18 mouse cellular contexts compared by ENCODE assay signal in the genomic region with DNA sequence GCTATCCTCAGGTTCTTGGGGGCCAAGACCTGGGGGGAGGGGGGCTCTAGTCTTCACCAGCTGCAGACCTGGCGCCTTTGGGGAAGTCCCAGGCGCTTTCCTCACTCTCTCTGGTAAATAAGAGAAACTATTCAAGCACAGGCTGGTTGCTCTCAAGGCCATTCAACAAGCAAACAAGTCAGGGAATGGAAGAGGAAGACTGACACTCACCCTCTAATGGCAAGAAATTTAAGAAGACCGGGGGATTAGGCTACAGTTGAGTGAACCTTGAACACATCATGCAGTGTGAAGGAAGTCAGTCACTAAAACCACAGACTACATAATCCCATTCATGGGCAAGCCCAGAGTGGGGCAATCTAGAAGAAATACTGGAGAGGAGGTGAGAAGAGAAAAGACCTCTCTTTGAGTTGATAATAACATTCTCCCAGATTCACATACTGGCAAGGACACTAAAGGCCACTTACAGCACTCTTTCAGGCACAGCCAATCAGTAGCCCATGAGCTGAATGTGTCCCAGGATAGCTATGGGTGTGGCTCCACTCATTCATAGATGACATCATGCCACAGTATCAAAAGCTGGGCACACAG. TPM values are rescaled to one million over a fixed set of nuclear protein-coding genes. Genes with fewer than 3 reads are reported as not detected.
DNase-seq lines count a peak whose midpoint lies in the region; ATAC-seq and TF ChIP-seq lines count a peak whose summit lies in the region.
"Had no signal": no experiment of that assay in that cellular context is flagged by ENCODE, and none has a peak within 500 bp of the region (broad histone marks: within the 10 kb centered on the region; RNA-seq: fewer than 3 reads in every experiment).

No protein-coding gene starts in this region.

- H3K4me3 ChIP-seq in CH12.LX (replicated peaks in 1 of 3; ENCODE audit: low read depth in 2 of 3, low read length in 2 of 3, poor library complexity in 1 of 3): peak overlapping the region; percentile 74 to 97 (median 80)
- peak overlapping the region; percentile 20; the same call in 1 of the 2 replicates for H3K4me3 ChIP-seq in liver, embryonic 16.5 days (ENCODE audit: low read depth, low read length)
- no peak overlapping the region for H3K4me3 ChIP-seq in heart, embryonic 12.5 days
- no peak overlapping the region for H3K4me3 ChIP-seq in hindbrain, embryonic 13.5 days
- H3K4me3 ChIP-seq: erythroblast, embryonic 14.5 days; forebrain, embryonic 15.5 days; heart, embryonic 13.5 days; kidney, embryonic 15.5 days; left cerebral cortex, adult 2 months; neural tube, embryonic 12.5 days had no signal

- TF ChIP-seq RAD21 in CH12.LX (IDR thresholded peaks at IDR 0.05; ENCODE audit: low read depth, low read length): no peak; the same call in none of the 2 replicates

- no peaks in the 10 kb centered on the region for H3K27me3 ChIP-seq in CH12.LX (replicated peaks)
- no peaks in the 10 kb centered on the region; the same call in 1 of the 2 replicates for H3K27me3 ChIP-seq in liver, embryonic 16.5 days (ENCODE audit: control insufficient read depth, insufficient read depth, low read depth, low read length)
- H3K27me3 ChIP-seq in heart, embryonic 12.5 days (replicated peaks): peaks cover 11% of the 10 kb centered on the region; the same call in 1 of the 2 replicates
- peaks cover 40% of the 10 kb centered on the region for H3K27me3 ChIP-seq in hindbrain, embryonic 13.5 days

- peak overlapping the region; percentile 75 for H3K9ac ChIP-seq in CH12.LX (ENCODE audit: insufficient read depth, low read depth)
- H3K9ac ChIP-seq in liver, embryonic 16.5 days (ENCODE audit: low read depth, low read length): no peak overlapping the region
- H3K9ac ChIP-seq in heart, embryonic 12.5 days: no peak overlapping the region
- H3K9ac ChIP-seq in hindbrain, embryonic 13.5 days: no peak overlapping the region
- H3K9ac ChIP-seq: forebrain, embryonic 15.5 days; heart, embryonic 13.5 days; kidney, embryonic 15.5 days; lung, embryonic 14.5 days; neural tube, embryonic 12.5 days had no signal

- peak; percentile 76 for DNase-seq in A20 (ENCODE audit: low read depth, low spot score)
- DNase-seq in CH12.LX (ENCODE audit: extremely low read depth): peak; percentile 82
- DNase-seq in kidney, adult 9 months: no peak
- DNase-seq: adrenal gland, postnatal 10 days; cerebellum, adult 8-10 months; lung, embryonic 14.5 days; right cerebral cortex, postnatal 4 days; thymus, postnatal 25 days had no signal

- WGBS in liver, embryonic 16.5 days (ENCODE audit: insufficient replicate concordance): 45% methylated on average over 3 of the region's 3 CpGs
- WGBS in heart, embryonic 12.5 days: 71% methylated on average over 3 of the region's 3 CpGs
- 87% methylated on average over 3 of the region's 3 CpGs for WGBS in hindbrain, embryonic 13.5 days

- peak; percentile 73 for TF ChIP-seq EP300 in CH12.LX (IDR thresholded peaks at IDR 0.05; ENCODE audit: low read length)

- ATAC-seq in liver, embryonic 16.5 days (ENCODE audit: low read depth): peak; percentile 17; the same call in 1 of the 2 replicates
- ATAC-seq in neutrophil, adult 5-6 weeks (ENCODE audit: extremely low read depth, insufficient number of reproducible peaks, low FRiP score, poor library complexity, severe bottlenecking): peak; percentile 36
- no peak for ATAC-seq in heart, embryonic 12.5 days (ENCODE audit: insufficient number of reproducible peaks, low FRiP score)
- ATAC-seq in hindbrain, embryonic 13.5 days (ENCODE audit: low FRiP score): no peak
- ATAC-seq: forebrain, embryonic 15.5 days had no signal

- H3K9me3 ChIP-seq in CH12.LX (replicated peaks; ENCODE audit: low read length): no peaks in the 10 kb centered on the region
- no peaks in the 10 kb centered on the region for H3K9me3 ChIP-seq in liver, embryonic 16.5 days (replicated peaks; ENCODE audit: control insufficient read depth, low read length)
- H3K9me3 ChIP-seq in heart, embryonic 12.5 days (replicated peaks): no peaks in the 10 kb centered on the region
- H3K9me3 ChIP-seq in hindbrain, embryonic 13.5 days: no peaks in the 10 kb centered on the region
- H3K9me3 ChIP-seq: forebrain, embryonic 15.5 days; heart, embryonic 13.5 days; kidney, embryonic 15.5 days; neural tube, embryonic 12.5 days had no signal

- peaks cover 11 to 67% of the 10 kb centered on the region in 2 experiments for H3K4me1 ChIP-seq in CH12.LX (ENCODE audit: control insufficient read depth in 1 of 2, insufficient read depth in 2 of 2)
- H3K4me1 ChIP-seq in liver, embryonic 16.5 days (ENCODE audit: control insufficient read depth, low read depth, low read length): peaks cover 9% of the 10 kb centered on the region
- peaks cover 9% of the 10 kb centered on the region for H3K4me1 ChIP-seq in heart, embryonic 12.5 days (replicated peaks)
- H3K4me1 ChIP-seq in hindbrain, embryonic 13.5 days (replicated peaks): peaks cover 11% of the 10 kb centered on the region

- H3K36me3 ChIP-seq in CH12.LX (replicated peaks in 1 of 2; ENCODE audit: control insufficient read depth in 1 of 2, insufficient read depth in 1 of 2, low read length in 1 of 2): peaks cover 0 to 23% of the 10 kb centered on the region in 2 experiments
- H3K36me3 ChIP-seq in liver, embryonic 16.5 days (ENCODE audit: control insufficient read depth, insufficient read depth): no peaks in the 10 kb centered on the region
- no peaks in the 10 kb centered on the region for H3K36me3 ChIP-seq in heart, embryonic 12.5 days
- H3K36me3 ChIP-seq in hindbrain, embryonic 13.5 days: no peaks in the 10 kb centered on the region
- H3K36me3 ChIP-seq: forebrain, embryonic 15.5 days; heart, embryonic 13.5 days; kidney, embryonic 15.5 days; neural tube, embryonic 12.5 days had no signal

- in situ Hi-C loops in CH12.LX (cut with MboI; ENCODE audit: low pct_ligation_motif_present, low pct_unique_long_range_greater_than_20kb, low sequenced_read_pairs): no loop called here

- H3K4me2 ChIP-seq in CH12.LX (ENCODE audit: insufficient read depth, low read depth, poor library complexity, severe bottlenecking): peak overlapping the region; percentile 98
- peak overlapping the region; percentile 61 for H3K4me2 ChIP-seq in liver, embryonic 16.5 days (ENCODE audit: low read depth, low read length)
- H3K4me2 ChIP-seq in heart, embryonic 12.5 days: no peak overlapping the region
- H3K4me2 ChIP-seq in hindbrain, embryonic 13.5 days: no peak overlapping the region
- H3K4me2 ChIP-seq: forebrain, embryonic 15.5 days; heart, embryonic 13.5 days; kidney, embryonic 15.5 days; neural tube, embryonic 12.5 days had no signal

- peaks cover 14% of the 10 kb centered on the region for H3K79me2 ChIP-seq in CH12.LX (replicated peaks; ENCODE audit: control insufficient read depth, extremely low read depth, insufficient read depth, poor library complexity, severe bottlenecking)

- peak overlapping the region; percentile 98 for H3K27ac ChIP-seq in CH12.LX (ENCODE audit: insufficient read depth, low read depth)
- peak overlapping the region; percentile 62; the same call in 1 of the 2 replicates for H3K27ac ChIP-seq in liver, embryonic 16.5 days (ENCODE audit: low read length)
- no peak overlapping the region for H3K27ac ChIP-seq in heart, embryonic 12.5 days (ENCODE audit: poor library complexity, severe bottlenecking)
- H3K27ac ChIP-seq in hindbrain, embryonic 13.5 days: no peak overlapping the region
- H3K27ac ChIP-seq: forebrain, embryonic 15.5 days; heart, embryonic 13.5 days; kidney, embryonic 15.5 days; left cerebral cortex, adult 2 months; neural tube, embryonic 12.5 days had no signal

- TF ChIP-seq CTCF in CH12.LX (conservative IDR thresholded peaks at IDR 0.05 in 1 of 2, IDR thresholded peaks at IDR 0.05 in 1 of 2; ENCODE audit: low read depth in 2 of 2, low read length in 2 of 2): no peak

- no peak for TF ChIP-seq POLR2A in CH12.LX (IDR thresholded peaks at IDR 0.05; ENCODE audit: low read depth, low read length)

- dilution Hi-C loops in CH12.LX (cut with MboI; ENCODE audit: extremely low pct_ligation_motif_present, extremely low pct_unique_long_range_greater_than_20kb, low sequenced_read_pairs): no loop called here

TF ChIP-seq in CH12.LX, 34 proteins besides CTCF, POLR2A, EP300 and RAD21 (continues in another document):
- TF ChIP-seq ZMIZ1 (IDR thresholded peaks at IDR 0.05; ENCODE audit: low read depth, low read length) (no peak), MAFK (IDR thresholded peaks at IDR 0.05; ENCODE audit: insufficient replicate concordance, low read length) (peak; percentile 52; the same call in 1 of the 2 replicates), UBTF (IDR thresholded peaks at IDR 0.05; ENCODE audit: low read depth, low read length) (no peak), CHD1 (IDR thresholded peaks at IDR 0.05; ENCODE audit: low read depth, low read length) (0 out of 2 replicates have a peak, but pooled peaks have one; percentile 23), NELFE (IDR thresholded peaks at IDR 0.05; ENCODE audit: low read depth, low read length) (no peak; the same call in 1 of the 2 replicates), MXI1 (IDR thresholded peaks at IDR 0.05; ENCODE audit: low read depth, low read length) (peak; percentile 15; the same call in 1 of the 2 replicates), MEF2A (IDR thresholded peaks at IDR 0.05; ENCODE audit: borderline replicate concordance, low read depth, low read length) (peak; percentile 46; the same call in 1 of the 2 replicates), GABPA (IDR thresholded peaks at IDR 0.05; ENCODE audit: insufficient replicate concordance, low read depth, low read length) (no peak), E2F4 (IDR thresholded peaks at IDR 0.05; ENCODE audit: insufficient replicate concordance, low read depth, low read length) (no peak), ELF1 (IDR thresholded peaks at IDR 0.05; ENCODE audit: low read depth, low read length) (no peak), HCFC1 (IDR thresholded peaks at IDR 0.05; ENCODE audit: low read depth, low read length) (no peak), USF1 (IDR thresholded peaks at IDR 0.05; ENCODE audit: low read depth, low read length) (no peak), MAX (IDR thresholded peaks at IDR 0.05; ENCODE audit: low read length) (peak; percentile 19; the same call in 1 of the 2 replicates), JUND (conservative IDR thresholded peaks at IDR 0.05; ENCODE audit: low read depth, low read length) (no peak; the same call in none of the 2 replicates), IRF4 (IDR thresholded peaks at IDR 0.05; ENCODE audit: low read depth, low read length) (0 out of 2 replicates have a peak, but pooled peaks have one; percentile 19), TCF12 (IDR thresholded peaks at IDR 0.05; ENCODE audit: low read depth, low read length) (peak; percentile 80)

RNA-seq across cellular contexts. Expression of gene Pik3ap1, which starts 2.4 kb away (rescaled TPM):
- total RNA-seq in CH12.LX (2012; rRNA removed) (34.3 and 37.4 TPM in 2 replicates), CH12.LX (2014; rRNA removed) (25.1 and 26.7 TPM in 2 replicates)
- polyA plus RNA-seq in CH12.LX (2012; ENCODE audit: insufficient read length, low read depth): 98.6 and 106 TPM in 2 replicates
- polyA plus RNA-seq in liver, embryonic 16.5 days (2015; fragmentation: Nextera tagmentation; extraction: Ambion mirVana): 14.9 and 17.9 TPM in 2 replicates
- 103 and 110 TPM in 2 replicates for total RNA-seq in neutrophil, adult 5-6 weeks (2017)
- polyA plus RNA-seq in heart, embryonic 12.5 days (2016; fragmentation: Nextera tagmentation; extraction: Ambion mirVana): 1.3 and 1.4 TPM in 2 replicates
- polyA plus RNA-seq in hindbrain, embryonic 13.5 days (2015; fragmentation: Nextera tagmentation; extraction: Ambion mirVana): 2.0 and 2.2 TPM in 2 replicates

Comparison
In these comparisons a context has a peak if more than half of its experiments do, and no peak if none do; other contexts are left out.
1. H3K27ac ChIP-seq: peak in CH12.LX (single experiment) and liver, embryonic 16.5 days (single experiment); none in heart, embryonic 12.5 days (single experiment) and hindbrain, embryonic 13.5 days (single experiment).
2. H3K4me2 ChIP-seq: peak in CH12.LX (single experiment) and liver, embryonic 16.5 days (single experiment); none in heart, embryonic 12.5 days (single experiment) and hindbrain, embryonic 13.5 days (single experiment).
3. H3K4me3 ChIP-seq: peak in CH12.LX (3 of 3) and liver, embryonic 16.5 days (single experiment); none in heart, embryonic 12.5 days (single experiment) and hindbrain, embryonic 13.5 days (single experiment).
4. ATAC-seq: peak in liver, embryonic 16.5 days (single experiment) and neutrophil, adult 5-6 weeks (single experiment); none in heart, embryonic 12.5 days (single experiment) and hindbrain, embryonic 13.5 days (single experiment).